Mouse (Mus musculus): Measurements from ENCODE around the gene Gdap2.

DNA sequence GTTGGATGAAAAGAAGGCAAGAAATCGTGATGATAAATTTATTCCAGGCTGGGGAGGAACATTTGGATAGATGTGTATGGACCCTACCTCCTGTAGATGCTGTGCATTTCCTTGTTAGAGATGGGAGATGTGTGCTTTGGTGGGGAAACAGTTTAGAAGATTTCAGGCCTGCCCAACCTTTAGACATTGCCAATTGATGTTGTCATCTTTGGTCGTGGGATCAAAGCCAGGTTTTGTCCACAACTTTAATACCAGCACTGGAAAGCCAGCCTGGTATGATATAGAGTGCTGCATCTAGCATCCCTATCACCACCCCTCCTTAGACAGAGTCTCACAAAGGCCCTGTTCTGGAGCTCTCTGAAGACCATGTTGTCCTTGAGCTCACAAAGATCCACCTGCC lies 1.4 kb downstream of the Gdap2 start:
- TF ChIP-seq POLR2A (IDR thresholded peaks at IDR 0.05; ENCODE audit: low read depth, low read length) (no peak), CTCF (IDR thresholded peaks at IDR 0.05; ENCODE audit: extremely low read depth, insufficient read depth, insufficient read length, insufficient replicate concordance) (no peak)

All from spleen, adult 2 months (tissue).